Mouse (Mus musculus): Measurements from ENCODE around the gene Mecom.

GRCm38 (mm10) chr3:30544305-30544704, 3.5 kb downstream of the Mecom start:
- TF ChIP-seq CTCF (conservative IDR thresholded peaks at IDR 0.05; ENCODE audit: low read length) (no peak), NANOG (IDR thresholded peaks at IDR 0.05; ENCODE audit: borderline replicate concordance, low read length) (no peak), POU5F1 (IDR thresholded peaks at IDR 0.05; ENCODE audit: borderline replicate concordance, low read length) (no peak)

All from E14TG2a.4 (cell line).